Mouse (Mus musculus) urinary bladder, postnatal 0 days (tissue): Measurements from ENCODE around the gene Klhdc1. TPM values are rescaled to one million over a fixed set of nuclear protein-coding genes. Genes with fewer than 3 reads are reported as not detected.

ENCODE experiments used
- polyA plus RNA-seq: library from polyadenylated mRNA; unstranded; fragments of >200 nt; fragmentation: Nextera tagmentation; extraction: Ambion mirVana; gene quantifications from 2 replicates; pipeline ENCODE4 v1.2.1, GENCODE M21; 2015

The Klhdc1 gene
- polyA plus RNA-seq: 11.9 and 12.3 TPM in 2 replicates

DNA sequence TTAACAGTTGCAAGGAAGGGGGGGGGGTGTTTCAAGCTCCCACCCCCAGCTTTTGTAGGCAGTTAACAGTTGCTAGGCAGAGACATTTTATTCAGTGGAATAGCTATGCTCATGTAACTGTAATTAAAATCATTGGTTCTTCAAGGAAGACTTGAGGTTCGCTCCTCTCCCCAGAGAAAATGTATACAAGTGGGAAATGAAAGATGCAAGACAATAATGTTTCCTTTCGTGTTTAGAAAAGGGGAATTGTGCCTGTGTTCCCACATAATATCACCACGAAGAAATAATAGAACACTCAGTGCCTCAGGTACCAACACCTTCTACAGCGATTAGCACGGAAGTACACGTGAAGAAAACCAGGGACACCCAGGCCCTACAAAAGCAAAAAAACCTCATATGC lies at the start of gene Klhdc1:
TSS of gene Klhdc1 (plus strand) at position 301 of the 400 bp plus-strand sequence.

DNA sequence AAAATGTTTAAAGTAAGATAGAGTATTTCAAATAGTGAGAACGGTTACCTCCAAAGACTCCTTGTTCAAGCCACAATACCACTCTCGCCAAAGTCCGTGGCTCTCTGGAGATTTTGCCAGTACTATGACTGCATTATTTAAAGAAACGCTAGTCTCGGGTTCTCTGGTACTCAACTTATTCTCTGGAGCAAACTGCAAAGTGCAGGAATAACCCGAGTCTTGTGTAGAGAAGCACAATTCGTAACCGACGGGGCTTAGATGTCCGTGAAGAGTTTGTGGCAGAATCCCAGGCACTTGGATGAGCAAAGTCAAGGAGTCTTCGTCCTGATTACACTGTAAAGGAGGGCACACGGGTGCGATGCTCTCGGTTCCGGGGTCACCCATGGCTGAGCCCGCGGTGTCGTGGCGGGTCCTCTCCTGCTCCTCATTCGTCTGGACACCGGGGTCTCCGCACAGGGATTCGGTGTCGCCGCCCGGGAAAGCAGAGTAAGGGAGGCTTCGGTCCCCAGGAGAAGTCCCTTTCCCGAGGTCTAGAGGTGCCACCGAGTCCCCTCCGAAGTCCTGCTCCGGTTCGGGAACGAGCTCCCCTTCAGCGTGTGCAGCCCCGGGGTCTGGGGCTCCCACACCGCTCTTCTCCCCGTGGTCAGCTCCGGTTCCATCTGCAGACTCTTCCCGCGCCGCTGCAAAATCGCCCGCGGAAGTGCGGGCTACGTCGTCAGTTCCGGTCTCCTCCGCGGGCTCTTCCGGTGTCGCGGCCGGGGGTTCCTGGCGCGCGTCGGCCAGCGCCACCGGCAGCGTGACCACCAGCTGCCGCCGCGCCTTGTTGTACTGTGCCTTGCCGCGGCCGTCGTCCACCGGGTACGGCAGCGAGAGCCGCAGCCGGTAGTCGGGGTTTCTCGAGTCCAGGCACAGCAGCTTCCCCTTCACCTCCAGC lies 44.3 kb upstream of the Klhdc1 start, which contains the start of gene Gm49383:
TSS of gene Gm49383 (minus strand) at position 661 of the 934 bp plus-strand sequence.

DNA sequence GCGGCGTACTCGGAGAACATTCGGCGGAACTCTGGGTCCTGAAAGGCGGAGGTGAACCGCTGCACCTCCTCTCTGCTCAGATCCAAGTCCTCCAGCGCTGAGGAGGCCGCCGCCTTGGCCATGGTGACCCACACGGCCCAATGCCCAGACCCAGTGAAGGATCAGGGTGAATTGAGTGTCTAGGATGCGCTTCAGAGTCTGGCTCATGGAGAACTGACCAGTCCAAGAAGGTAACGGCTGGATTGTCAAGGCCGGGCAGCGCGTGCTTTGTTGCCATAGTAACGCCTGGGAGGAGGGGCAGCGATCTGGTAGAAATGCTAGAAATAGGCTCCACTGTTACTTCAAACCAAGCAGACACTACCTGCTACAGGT lies 42.8 kb upstream of the Klhdc1 start, which contains the start of gene Dnaaf2:
TSS of gene Dnaaf2 (minus strand) at position 266 of the 372 bp plus-strand sequence.

DNA sequence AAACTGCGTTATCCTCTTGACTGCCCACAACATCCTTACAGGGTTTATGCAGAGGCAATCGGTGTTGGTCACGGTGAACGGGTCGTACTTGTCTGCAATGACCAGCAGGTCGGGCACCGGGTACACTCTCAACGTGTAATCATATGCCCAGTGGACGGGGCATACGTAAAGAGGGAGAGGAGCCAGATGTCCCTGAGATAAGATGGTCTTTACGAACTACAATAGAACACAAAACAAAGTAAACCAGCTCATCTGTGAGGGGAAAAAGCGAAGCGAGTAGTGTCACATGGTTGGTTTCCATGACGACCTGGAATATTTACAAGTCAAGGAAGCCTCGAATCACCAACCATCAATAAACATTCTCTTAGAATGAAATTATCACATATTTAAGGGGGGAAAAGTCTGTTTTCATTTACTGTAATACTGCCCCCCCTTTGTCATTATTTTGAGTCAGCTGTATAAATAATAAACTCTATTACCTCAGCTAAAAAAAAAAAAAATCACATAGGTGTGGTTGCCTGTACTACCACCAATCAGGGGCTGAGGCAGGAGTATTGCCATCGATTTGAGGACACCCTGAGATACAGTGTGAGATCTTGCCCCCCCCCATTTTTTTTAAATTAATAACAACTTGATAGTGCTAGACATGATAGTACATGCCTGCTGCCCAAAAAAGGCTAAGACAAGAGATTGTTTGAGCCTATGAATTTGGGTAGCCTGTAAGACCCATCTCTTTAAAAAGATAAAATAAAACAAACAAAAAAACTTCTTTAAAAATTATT lies 36.7 kb upstream of the Klhdc1 start, which contains the start of gene Gm49384:
TSS of gene Gm49384 (minus strand) at position 216 of the 782 bp plus-strand sequence.

DNA sequence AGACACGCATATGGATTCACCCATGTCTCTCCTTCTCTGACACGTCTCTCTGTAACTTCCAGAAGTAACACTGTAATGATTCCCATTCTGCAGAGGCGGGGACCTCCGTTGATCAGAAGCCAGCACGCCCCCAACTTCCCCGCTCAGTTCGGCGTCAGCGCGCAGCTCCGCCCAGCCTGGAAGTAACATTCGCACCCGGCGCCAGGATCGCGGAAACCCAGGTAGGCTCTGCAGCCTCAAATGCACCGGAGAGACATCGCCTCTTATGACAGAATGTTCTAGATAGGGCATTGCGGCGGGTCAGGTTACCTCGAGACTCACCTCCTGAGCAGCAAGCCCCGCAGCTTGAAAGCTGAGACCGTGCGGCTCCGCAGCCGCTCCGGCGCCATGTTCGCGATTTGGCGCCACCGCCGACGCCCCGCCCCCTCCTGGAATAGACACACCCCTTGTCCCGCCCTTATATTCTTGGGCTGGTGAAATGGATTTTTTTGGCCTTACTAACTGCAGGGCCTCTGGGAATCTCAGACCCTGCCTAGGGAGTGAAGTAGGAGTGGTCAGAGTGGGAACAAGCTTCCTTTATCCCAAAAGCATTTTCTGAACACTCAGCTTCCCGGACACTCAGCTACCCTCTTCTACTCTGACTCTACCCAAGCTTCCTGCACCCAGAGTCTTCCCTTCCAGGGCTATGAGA lies 13.1 kb upstream of the Klhdc1 start, which contains the start of gene Pole2:
TSS of gene Pole2 (minus strand) at position 420 of the 691 bp plus-strand sequence.

DNA sequence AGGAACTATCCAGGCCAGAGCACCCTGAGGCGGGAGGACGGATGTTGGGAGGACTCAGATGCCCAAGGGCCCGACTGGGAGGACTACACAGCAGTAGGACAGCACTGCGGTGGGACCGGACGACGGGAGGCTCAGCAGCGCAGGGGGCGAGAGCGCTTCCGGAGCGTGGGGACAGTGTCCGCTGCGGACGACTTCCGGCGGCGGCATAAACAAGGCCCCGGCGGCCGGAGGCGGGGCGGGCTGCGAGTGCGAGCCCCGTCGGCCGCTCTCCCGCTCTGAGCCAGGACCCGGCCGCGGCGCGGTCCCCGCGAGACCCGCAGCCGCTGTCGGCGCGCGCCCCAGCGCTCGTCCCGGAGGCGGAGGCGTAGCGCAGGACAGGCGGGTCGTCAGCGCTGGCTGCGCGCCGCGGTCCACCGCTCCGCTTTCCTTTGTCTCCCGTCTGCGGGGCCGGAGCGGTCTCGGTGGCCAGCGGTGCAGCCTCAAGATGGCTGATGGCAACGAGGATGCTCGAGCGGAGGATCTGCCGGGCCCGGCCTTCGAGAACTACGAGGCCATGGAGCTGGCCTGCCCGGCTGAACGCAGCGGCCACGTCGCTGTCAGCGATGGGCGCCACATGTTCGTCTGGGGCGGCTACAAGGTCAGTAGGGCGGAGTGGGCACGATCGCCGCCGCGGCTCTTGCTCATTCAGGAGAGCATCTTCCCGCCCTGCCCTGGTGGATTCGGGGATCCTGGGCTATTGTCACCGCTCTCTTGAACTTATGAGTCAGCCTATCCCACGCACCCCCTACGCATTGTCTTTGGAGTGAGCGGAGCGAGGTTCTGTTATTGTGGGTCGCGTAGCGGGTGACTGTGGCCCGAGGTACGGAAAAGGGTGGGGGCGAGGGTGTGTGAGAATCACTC lies 55.8 kb downstream of the Klhdc1 start, which contains the start of gene Klhdc2:
TSS of gene Klhdc2 (plus strand) at position 171 of the 900 bp plus-strand sequence.

Other genes starting within 250 kb of the Klhdc1 start
- 1,704 and 1,741 TPM in 2 replicates for gene Rps29, start 82.0 kb upstream of the Klhdc1 start, polyA plus RNA-seq
- 3.2 and 5.1 TPM in 2 replicates for gene Lrr1, start 72.4 kb upstream of the Klhdc1 start, polyA plus RNA-seq
- gene Rpl36al, start 57.1 kb upstream of the Klhdc1 start, polyA plus RNA-seq: 635 and 701 TPM in 2 replicates
- 49.5 and 59.7 TPM in 2 replicates for gene Mgat2, start 57.0 kb upstream of the Klhdc1 start, polyA plus RNA-seq
- 9.5 and 10.3 TPM in 2 replicates for gene Gm49383, start 44.1 kb upstream of the Klhdc1 start, polyA plus RNA-seq
- 3.3 and 4.6 TPM in 2 replicates for gene Dnaaf2, start 42.7 kb upstream of the Klhdc1 start, polyA plus RNA-seq
- 8.2 and 8.9 TPM in 2 replicates for gene Gm49384, start 36.9 kb upstream of the Klhdc1 start, polyA plus RNA-seq
- gene Pole2, start 13.0 kb upstream of the Klhdc1 start, polyA plus RNA-seq: 7.3 and 10.6 TPM in 2 replicates
- 73.1 and 77.7 TPM in 2 replicates for gene Klhdc2, start 55.5 kb downstream of the Klhdc1 start, polyA plus RNA-seq
- gene Nemf, start 116.0 kb downstream of the Klhdc1 start, polyA plus RNA-seq: 45.2 and 54.1 TPM in 2 replicates
- gene Arf6, start 131.0 kb downstream of the Klhdc1 start, polyA plus RNA-seq: 51.1 and 62.3 TPM in 2 replicates
- 2.0 and 2.9 TPM in 2 replicates for gene Gm9887, start 131.3 kb downstream of the Klhdc1 start, polyA plus RNA-seq